Mouse (Mus musculus) lung, embryonic 16.5 days (tissue): ENCODE data around the gene Fgfr2. TPM values are rescaled to one million over a fixed set of nuclear protein-coding genes. Genes with fewer than 3 reads are reported as not detected.

Source experiments
- ATAC-seq: fragments of 200-750 bp; cut with Nextera tagmentation; 2 replicates; pipeline ENCODE4 v1.8.0; 2017; ENCODE audit warnings: low read depth, mild to moderate bottlenecking, moderate library complexity
- H3K27ac ChIP-seq: fragments of 300-500 bp; sonication (generic); 2 replicates; pipeline ENCODE4 v1.5.1; 2014; ENCODE audit warnings: mild to moderate bottlenecking, control low read depth, low read length
- H3K27me3 ChIP-seq: fragments of 300-500 bp; sonication (generic); 2 replicates; pipeline ENCODE4 v1.6.1; 2014; ENCODE audit warnings: low read depth, low read length, mixed read lengths; ENCODE audit not compliant: control insufficient read depth, insufficient read depth
- H3K36me3 ChIP-seq: fragments of 300-500 bp; sonication (generic); 2 replicates; pipeline ENCODE4 v1.6.1; 2014; ENCODE audit warnings: low read length; ENCODE audit not compliant: control insufficient read depth, insufficient read depth
- H3K4me1 ChIP-seq: fragments of 300-500 bp; sonication (generic); replicated peaks from 2 replicates; pipeline ENCODE4 v1.6.1; 2014; ENCODE audit warnings: low read length, mixed read lengths; ENCODE audit not compliant: control insufficient read depth, insufficient read depth
- H3K4me2 ChIP-seq: fragments of 300-500 bp; sonication (generic); 2 replicates; pipeline ENCODE4 v1.6.1; 2014; ENCODE audit warnings: low read depth, low read length, control low read depth
- H3K4me3 ChIP-seq: fragments of 300-500 bp; sonication (generic); 2 replicates; pipeline ENCODE4 v1.5.1; 2014; ENCODE audit warnings: mild to moderate bottlenecking, low read length, control low read depth
- H3K9ac ChIP-seq: fragments of 300-500 bp; sonication (generic); 2 replicates; pipeline ENCODE4 v1.6.1; 2014; ENCODE audit warnings: low read length, control low read depth
- H3K9me3 ChIP-seq: fragments of 300-500 bp; sonication (generic); 2 replicates; pipeline ENCODE4 v1.6.1; 2016; ENCODE audit warnings: low read length; ENCODE audit not compliant: control insufficient read depth
- WGBS: fragments of 180-500 bp; shearing (Covaris S2); extraction: QIAGEN DNeasy Blood & Tissue Kit; methylation state at CpG from one replicate; pipeline ENCODE4 v1.1.7; 2014; 5-methylcytosine and 5-hydroxymethylcytosine counted together
- polyA plus RNA-seq: library from polyadenylated mRNA; unstranded; fragments of >200 nt; fragmentation: Nextera tagmentation; extraction: Ambion mirVana; gene quantifications from 2 replicates; pipeline ENCODE4 v1.2.1, GENCODE M21; 2015

The Fgfr2 gene
- polyA plus RNA-seq, 1 experiment from 2014 or later, result 175 TPM

DNA sequence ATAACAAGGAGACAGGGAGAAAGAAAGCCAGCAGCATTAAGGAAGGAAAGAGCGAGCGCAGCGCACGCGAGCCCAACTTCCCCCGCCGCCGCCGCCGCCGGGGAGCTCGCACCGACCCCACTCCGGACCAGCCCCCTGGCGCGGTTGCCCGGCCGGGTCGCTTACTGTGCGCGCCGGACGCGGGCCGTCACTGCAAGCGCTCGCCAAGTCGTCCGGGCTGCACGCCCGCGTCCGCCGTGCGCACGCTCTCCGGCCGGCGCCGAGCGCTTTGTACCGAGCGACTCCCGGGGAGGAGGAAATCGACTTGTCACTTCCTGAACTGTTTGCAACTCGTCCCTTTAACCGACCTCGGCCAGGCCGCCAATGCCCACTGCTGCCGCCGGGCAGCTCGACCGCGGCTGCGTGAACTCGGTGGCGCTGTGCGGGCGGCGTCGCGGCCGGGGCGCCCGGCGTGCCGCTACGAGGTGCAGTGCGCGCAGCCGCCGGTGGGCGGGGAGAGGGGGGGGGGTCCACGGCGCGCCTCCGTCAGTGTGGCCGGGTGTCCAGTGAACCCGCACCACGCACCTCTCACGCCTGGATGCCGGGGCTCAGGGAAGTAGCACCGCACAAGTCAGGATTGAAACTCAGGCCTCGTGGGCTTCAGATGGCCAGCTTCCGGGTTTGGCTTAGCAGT, 309.6 kb downstream of the Fgfr2 start, which contains the start of gene Fam53b:
Gene Fam53b, minus strand, starts transcription at position 471 of the 673 bp plus-strand sequence.
- H3K4me2 ChIP-seq, result peak within 1 kb of the TSS; percentile 79
- H3K4me1 ChIP-seq, result peaks cover 37% of the 10 kb centered on the region
- H3K36me3 ChIP-seq, result no peaks in the 10 kb centered on the region
- peak; percentile 66 for ATAC-seq
- peak within 1 kb of the TSS; percentile 94 for H3K9ac ChIP-seq
- no peaks in the 10 kb centered on the region for H3K9me3 ChIP-seq
- under 1% methylated on average over 74 of the region's 85 CpGs for WGBS
- peak within 1 kb of the TSS; percentile 80 for H3K4me3 ChIP-seq
- H3K27ac ChIP-seq, result peak within 1 kb of the TSS; percentile 96
- H3K27me3 ChIP-seq, result no peaks in the 10 kb centered on the region

DNA sequence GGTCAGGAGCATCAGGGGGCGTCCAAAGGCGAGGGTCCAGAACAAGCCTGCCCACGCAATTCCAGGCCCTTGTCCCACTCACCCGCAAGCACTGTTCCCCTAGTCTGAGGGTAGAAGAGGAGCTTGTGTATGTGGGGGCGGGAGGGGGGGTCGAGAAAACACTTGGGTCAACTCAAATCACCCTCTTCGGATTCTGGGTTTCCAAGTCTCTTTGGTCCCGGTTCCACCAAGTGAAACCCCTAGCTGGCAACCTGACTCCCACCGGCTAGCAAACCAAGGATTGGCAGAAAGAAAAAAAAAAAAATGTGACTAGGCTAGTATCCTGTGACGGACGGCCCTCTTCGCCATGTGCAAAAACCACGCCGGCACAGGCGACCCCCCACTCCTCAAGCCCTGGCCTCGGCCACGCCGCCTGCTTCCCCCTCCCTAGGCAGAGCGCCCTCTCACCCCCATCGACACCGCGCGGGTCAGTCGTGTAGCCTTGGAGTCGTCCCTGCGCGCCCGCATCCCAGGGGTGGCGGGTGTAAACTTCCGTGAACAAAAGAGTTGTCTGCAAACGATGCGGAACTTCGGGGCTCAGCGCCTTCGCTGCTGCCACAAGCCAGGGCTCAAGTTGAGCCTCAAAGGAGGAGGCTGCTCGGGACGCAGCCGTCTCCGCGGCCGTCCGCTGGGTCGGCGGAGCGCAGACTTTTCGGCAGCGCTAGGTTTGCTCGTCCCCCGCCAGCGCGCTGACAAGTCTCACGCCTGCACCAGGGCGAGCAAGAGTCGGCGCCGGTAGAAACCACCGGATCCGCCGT, 310.3 kb downstream of the Fgfr2 start:
- Histone ChIP-seq H3K9me3 (no peaks in the 10 kb centered on the region), H3K27me3 (no peaks in the 10 kb centered on the region), H3K36me3 (no peaks in the 10 kb centered on the region), H3K4me2 (peak overlapping the region; percentile 79), H3K27ac (peak overlapping the region; percentile 96), H3K4me3 (peak overlapping the region; percentile 80), H3K9ac (peak overlapping the region; percentile 94), H3K4me1 (peaks cover 44% of the 10 kb centered on the region)
- peak; percentile 29 for ATAC-seq
- under 1% methylated on average over 59 of the region's 59 CpGs for WGBS

DNA sequence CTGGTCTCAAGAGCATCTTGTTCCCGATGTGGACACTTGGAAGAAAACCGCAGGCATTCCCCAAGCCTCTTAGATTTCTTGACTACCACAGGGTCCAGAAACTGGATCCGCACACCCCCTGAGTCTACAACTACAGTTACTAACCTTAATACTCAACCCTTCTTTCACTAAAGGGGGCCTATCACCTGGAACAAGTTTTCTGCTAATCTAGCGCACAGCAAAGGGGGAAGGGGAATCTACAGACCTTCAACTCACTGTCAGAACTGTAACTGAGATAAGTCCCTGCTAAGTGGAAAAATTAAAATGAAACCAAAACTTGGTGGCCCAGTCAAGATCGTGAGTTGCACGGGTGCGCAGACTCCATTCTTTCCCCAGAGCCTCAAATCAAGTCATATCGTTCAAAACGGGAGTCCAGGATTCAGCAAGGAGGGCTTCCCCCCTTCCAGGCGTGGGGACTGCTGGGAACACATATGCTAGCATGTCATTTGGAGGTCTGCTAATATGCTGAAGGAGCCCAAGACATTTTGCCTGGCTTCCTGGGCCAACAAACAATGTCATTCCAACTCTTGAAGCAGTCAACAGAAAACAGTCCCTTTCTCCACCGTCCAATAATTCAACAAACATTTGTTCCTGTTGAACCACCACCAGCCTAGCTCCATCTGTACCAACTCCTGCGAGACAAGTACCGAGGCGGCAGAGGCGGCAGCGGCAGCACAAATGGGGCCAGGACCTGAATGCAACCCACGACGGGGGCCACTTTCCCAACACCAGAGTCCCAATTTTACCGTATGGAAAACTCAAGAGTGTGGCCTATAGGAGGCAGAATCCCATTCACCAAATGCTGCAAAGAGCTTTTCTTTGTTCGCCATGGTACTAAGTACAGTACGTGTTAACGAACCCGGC, 311.2 kb downstream of the Fgfr2 start:
- H3K27ac ChIP-seq, result peak overlapping the region; percentile 96
- H3K4me3 ChIP-seq, result peak overlapping the region; percentile 80
- 15% methylated on average over 23 of the region's 23 CpGs for WGBS
- peak overlapping the region; percentile 79 for H3K4me2 ChIP-seq
- peaks cover 44% of the 10 kb centered on the region for H3K4me1 ChIP-seq
- no peaks in the 10 kb centered on the region for H3K36me3 ChIP-seq
- no peaks in the 10 kb centered on the region for H3K9me3 ChIP-seq
- no peak for ATAC-seq
- H3K9ac ChIP-seq, result peak overlapping the region; percentile 94
- no peaks in the 10 kb centered on the region for H3K27me3 ChIP-seq

DNA sequence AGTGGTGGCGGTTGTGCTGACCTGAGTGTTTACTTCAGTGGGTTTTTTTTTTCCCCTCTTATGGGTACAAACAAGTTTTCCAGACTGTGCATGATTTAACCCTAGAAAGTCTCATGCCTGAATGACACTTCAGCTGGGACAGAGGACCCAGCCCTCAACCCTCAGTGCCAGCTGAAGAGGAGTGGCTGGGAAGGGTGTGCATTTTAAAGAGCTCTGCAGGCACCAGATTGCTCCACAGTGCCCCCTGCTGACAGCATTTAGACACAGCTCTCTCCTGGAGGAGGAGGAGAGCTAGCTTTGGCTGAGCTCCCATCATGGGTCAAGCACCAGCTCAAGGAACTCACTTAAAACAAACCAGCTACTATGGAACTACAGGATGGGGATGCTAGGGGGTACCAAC, 312.3 kb downstream of the Fgfr2 start:
- Histone ChIP-seq H3K9ac (peak overlapping the region; percentile 94; the same call in 1 of the 2 replicates), H3K27me3 (no peaks in the 10 kb centered on the region), H3K9me3 (no peaks in the 10 kb centered on the region), H3K4me3 (peak overlapping the region; percentile 80), H3K36me3 (no peaks in the 10 kb centered on the region), H3K27ac (peak overlapping the region; percentile 96), H3K4me1 (peaks cover 52% of the 10 kb centered on the region), H3K4me2 (peak overlapping the region; percentile 79)
- peak; percentile 47 for ATAC-seq
- WGBS, result 43% methylated on average over 1 of the region's 1 CpGs

DNA sequence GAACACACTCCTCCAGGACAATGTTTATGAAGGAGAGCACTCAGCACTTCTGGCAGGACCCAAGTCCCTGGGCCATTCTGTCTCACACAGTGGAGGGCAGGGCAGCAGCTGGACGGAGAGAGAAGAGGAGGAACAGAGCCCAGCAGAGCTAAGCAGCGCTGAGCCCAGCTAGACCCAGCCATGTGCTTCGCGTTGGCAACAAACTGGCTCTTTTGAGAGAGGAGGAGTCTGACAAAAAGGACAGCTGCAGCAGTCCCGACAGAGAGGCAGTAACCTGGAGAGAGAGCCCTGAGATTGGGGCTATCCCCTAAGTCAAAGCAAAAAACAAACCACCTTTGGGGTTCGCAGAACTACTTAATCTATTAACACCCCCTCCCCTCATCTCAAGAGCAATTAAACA, 312.8 kb downstream of the Fgfr2 start:
- H3K27me3 ChIP-seq, result no peaks in the 10 kb centered on the region
- peaks cover 55% of the 10 kb centered on the region for H3K4me1 ChIP-seq
- ATAC-seq, result 0 out of 2 replicates have a peak, but pooled peaks have one; percentile 13
- no peaks in the 10 kb centered on the region for H3K36me3 ChIP-seq
- peak overlapping the region; percentile 41 for H3K4me2 ChIP-seq
- 25% methylated on average over 6 of the region's 6 CpGs for WGBS
- peak overlapping the region; percentile 96 for H3K27ac ChIP-seq
- H3K9ac ChIP-seq, result peak overlapping the region; percentile 56
- H3K9me3 ChIP-seq, result no peaks in the 10 kb centered on the region
- H3K4me3 ChIP-seq, result peak overlapping the region; percentile 80

DNA sequence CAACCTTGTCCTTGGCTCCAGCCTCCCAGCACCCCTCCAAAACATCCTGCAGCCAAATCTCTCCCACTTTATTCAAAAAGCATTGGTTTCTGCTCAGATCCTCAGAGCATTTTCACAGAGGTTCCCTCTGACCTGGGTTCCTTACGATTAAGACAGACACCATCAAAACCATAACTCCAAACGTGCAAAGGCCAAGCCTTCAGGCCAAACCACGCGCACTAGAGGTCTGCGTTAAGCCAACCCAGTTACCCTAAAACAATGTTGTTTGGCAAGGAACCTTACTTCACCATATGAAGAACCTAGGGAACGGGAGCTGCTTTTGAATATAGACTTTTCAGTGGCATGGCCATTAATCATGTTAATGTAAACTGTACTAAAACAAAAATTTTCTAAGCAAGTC, 313.4 kb downstream of the Fgfr2 start:
- H3K9me3 ChIP-seq, result no peaks in the 10 kb centered on the region
- H3K36me3 ChIP-seq, result no peaks in the 10 kb centered on the region
- H3K27me3 ChIP-seq, result no peaks in the 10 kb centered on the region
- no peak for ATAC-seq
- H3K4me3 ChIP-seq, result 0 out of 2 replicates have a peak overlapping the region, but pooled peaks have one; percentile 10
- WGBS, result 39% methylated on average over 6 of the region's 6 CpGs
- peak overlapping the region; percentile 56 for H3K9ac ChIP-seq
- peak overlapping the region; percentile 96 for H3K27ac ChIP-seq
- peaks cover 55% of the 10 kb centered on the region for H3K4me1 ChIP-seq
- H3K4me2 ChIP-seq, result peak overlapping the region; percentile 43

DNA sequence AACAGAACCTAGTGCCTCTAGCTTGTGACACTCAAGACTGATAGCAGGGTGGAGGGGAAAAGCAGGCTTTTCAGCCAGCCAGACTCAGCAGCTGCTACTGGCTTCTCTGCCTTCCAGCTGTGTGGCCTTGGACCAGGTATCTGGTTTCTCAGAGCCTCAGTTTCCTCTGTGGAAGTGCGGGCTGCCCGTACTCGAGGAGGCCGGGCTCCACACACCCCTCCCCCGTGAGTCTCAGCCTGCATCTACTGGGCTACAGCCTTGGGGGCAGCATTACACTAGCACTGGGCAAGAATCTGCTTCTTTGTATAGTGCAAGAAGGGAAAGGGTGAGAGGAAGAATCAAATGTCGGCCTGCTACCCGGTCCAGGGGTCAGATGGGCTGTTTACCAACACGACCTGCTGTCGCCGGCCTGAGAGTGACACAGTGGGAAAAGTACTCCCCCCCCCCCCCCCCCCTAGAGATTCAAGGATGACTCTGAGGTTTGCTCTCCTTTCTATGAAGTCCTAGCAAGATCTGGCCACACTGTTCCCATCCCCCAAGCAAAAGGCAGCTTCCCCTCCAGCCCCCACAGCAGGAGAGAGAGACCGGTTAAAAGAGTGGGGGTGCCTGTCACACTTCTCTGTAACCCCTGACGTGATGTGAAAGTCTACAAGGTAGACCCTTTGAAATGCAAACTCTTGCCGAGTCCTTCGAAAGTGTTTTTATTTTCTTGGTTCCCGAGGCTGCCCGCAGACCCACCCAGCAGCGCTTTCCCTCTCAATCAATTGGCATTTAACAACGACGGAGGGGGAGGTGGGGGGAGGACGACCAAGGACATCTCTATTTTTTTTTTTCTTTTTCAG, 314.1 kb downstream of the Fgfr2 start:
- Histone ChIP-seq H3K4me2 (peak overlapping the region; percentile 43), H3K4me3 (0 out of 2 replicates have a peak overlapping the region, but pooled peaks have one; percentile 10), H3K27me3 (no peaks in the 10 kb centered on the region), H3K36me3 (no peaks in the 10 kb centered on the region), H3K9ac (peak overlapping the region; percentile 56), H3K27ac (peak overlapping the region; percentile 96), H3K4me1 (peaks cover 56% of the 10 kb centered on the region), H3K9me3 (no peaks in the 10 kb centered on the region)
- ATAC-seq, result peak; percentile 34; the same call in 1 of the 2 replicates
- 9% methylated on average over 20 of the region's 20 CpGs for WGBS

DNA sequence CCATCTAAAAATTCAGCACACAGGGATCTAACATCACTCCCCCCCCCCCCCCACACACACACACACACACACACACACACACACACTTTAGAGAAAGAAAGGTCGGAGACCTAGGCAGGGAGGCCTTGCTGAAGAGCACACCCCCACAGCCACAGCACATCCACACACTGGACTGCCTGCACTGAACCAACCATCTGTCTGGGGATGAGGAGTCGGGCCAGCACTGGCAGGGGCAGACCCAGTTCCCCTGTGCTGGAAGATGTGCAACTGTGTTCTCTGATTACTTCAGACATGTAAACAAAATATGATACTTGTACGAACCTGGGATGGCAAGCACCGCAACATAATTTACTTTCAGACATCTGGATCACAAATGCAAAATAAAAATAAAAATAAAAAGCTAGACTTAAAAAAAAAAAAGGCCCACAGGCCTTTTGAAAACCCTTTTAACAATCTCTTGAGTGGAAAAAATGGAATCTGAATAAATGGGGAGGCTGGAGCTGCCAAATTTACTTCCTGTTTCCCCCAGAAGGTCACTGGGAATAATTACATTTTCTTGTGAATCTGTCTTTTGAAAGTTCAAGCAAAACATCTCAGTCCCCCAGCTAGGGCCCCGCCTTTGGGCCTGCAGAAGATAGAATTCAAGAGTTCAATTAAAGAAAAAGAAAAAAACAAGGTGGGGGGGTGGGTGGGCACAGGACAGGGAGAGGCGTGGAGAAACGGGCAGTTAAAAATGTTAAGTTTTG, 314.9 kb downstream of the Fgfr2 start:
- Histone ChIP-seq H3K4me1 (peaks cover 63% of the 10 kb centered on the region), H3K27ac (peak overlapping the region; percentile 96), H3K4me3 (no peak overlapping the region), H3K36me3 (no peaks in the 10 kb centered on the region), H3K4me2 (no peak overlapping the region), H3K9me3 (no peaks in the 10 kb centered on the region), H3K9ac (no peak overlapping the region; the same call in 1 of the 2 replicates), H3K27me3 (no peaks in the 10 kb centered on the region)
- ATAC-seq, result no peak
- 40% methylated on average over 7 of the region's 7 CpGs for WGBS
